Mouse (Mus musculus): Measurements from ENCODE around the gene Sept5. TPM values are rescaled to one million over a fixed set of nuclear protein-coding genes. Genes with fewer than 3 reads are reported as not detected.

Sept5 gene
- polyA plus RNA-seq (2017; shearing (Covaris generic)) = 0.77 TPM

GRCm38 (mm10) chr16:18629390-18630231 lies at the start of gene Sept5:
Gene Sept5 (minus strand): TSS chr16:18629954.

GRCm38 (mm10) chr16:18626376-18626878 lies 3.3 kb downstream of the Sept5 start, which contains the start of gene Gm49601:
Gene Gm49601 (minus strand): TSS chr16:18626427.

GRCm38 (mm10) chr16:18622019-18622418 lies 7.7 kb downstream of the Sept5 start, which contains the start of gene Gp1bb:
Gene Gp1bb (minus strand): TSS chr16:18622403.

GRCm38 (mm10) chr16:18589804-18590790 lies 39.7 kb downstream of the Sept5 start, which contains the start of gene Tbx1:
Gene Tbx1 (minus strand): TSS chr16:18590671.

Other genes starting within 250 kb of the Sept5 start
- 31.1 TPM for gene Txnrd2, start 203.6 kb downstream of the Sept5 start, polyA plus RNA-seq (2017; shearing (Covaris generic))
- gene Comt, start 203.1 kb downstream of the Sept5 start, polyA plus RNA-seq (2017; shearing (Covaris generic)) = 74.7 TPM
- gene Gnb1l, start 131.2 kb downstream of the Sept5 start, polyA plus RNA-seq (2017; shearing (Covaris generic)) = 17.5 TPM
- 1.6 TPM for gene Rtl10, start 131.1 kb downstream of the Sept5 start, polyA plus RNA-seq (2017; shearing (Covaris generic))
- not detected for gene Tbx1, start 39.3 kb downstream of the Sept5 start, polyA plus RNA-seq (2017; shearing (Covaris generic))
- not detected for gene Gp1bb, start 7.6 kb downstream of the Sept5 start, polyA plus RNA-seq (2017; shearing (Covaris generic))
- not detected for gene Gm49601, start 3.5 kb downstream of the Sept5 start, polyA plus RNA-seq (2017; shearing (Covaris generic))
- 0.21 TPM for gene Cldn5, start 146.9 kb upstream of the Sept5 start, polyA plus RNA-seq (2017; shearing (Covaris generic))
- gene Ufd1, start 181.8 kb upstream of the Sept5 start, polyA plus RNA-seq (2017; shearing (Covaris generic)) = 149 TPM
- 8.8 TPM for gene Cdc45, start 182.0 kb upstream of the Sept5 start, polyA plus RNA-seq (2017; shearing (Covaris generic))
- gene 2510002D24Rik, start 206.6 kb upstream of the Sept5 start, polyA plus RNA-seq (2017; shearing (Covaris generic)) = 95.2 TPM
- not detected for gene Gm28539, start 206.6 kb upstream of the Sept5 start, polyA plus RNA-seq (2017; shearing (Covaris generic))
- gene Mrpl40, start 246.9 kb upstream of the Sept5 start, polyA plus RNA-seq (2017; shearing (Covaris generic)) = 82.3 TPM
- gene Hira, start 247.1 kb upstream of the Sept5 start, polyA plus RNA-seq (2017; shearing (Covaris generic)) = 6.5 TPM

Measured in inflammation-experienced regulatory T-cells, adult 16 weeks (primary cell).